Mouse (Mus musculus) layer of hippocampus, adult 2 months (tissue): ENCODE data around the gene Trp53tg5. TPM values are rescaled to one million over a fixed set of nuclear protein-coding genes. Genes with fewer than 3 reads are reported as not detected.
A peak's percentile ranks its signal among the peaks of the same experiment; 100 is the strongest.

Experiments used
- DNase-seq, 2 experiments: peaks; one replicate each; pipeline ENCODE4 v3.0.0; 2022; ENCODE audit warnings: low spot score in 2 of 2
- H3K27ac ChIP-seq: fragments of 200-600 bp; 2 replicates; pipeline ENCODE4 v1.8.1; 2022
- H3K4me3 ChIP-seq: fragments of 200-600 bp; 2 replicates; pipeline ENCODE4 v1.8.1; 2022; ENCODE audit warnings: mild to moderate bottlenecking
- CTCF ChIP-seq: fragments of 200-600 bp; conservative IDR thresholded peaks from 2 replicates; pipeline ENCODE4 v1.8.1; 2022; ENCODE audit warnings: antibody characterized with exemption, mild to moderate bottlenecking, moderate library complexity
- total RNA-seq, 2 experiments: library from RNA; stranded (reverse); gene quantifications; 2 replicates each; pipeline ENCODE4 v1.2.3; 2021

Trp53tg5 gene
- total RNA-seq, 2 experiments from 2014 or later: not detected

- no peak for TF ChIP-seq CTCF
These were observed 31.0 kb downstream of the Trp53tg5 start for GRCm38 (mm10) chr2:164442315-164443050.

GRCm38 (mm10) chr2:164441731-164442130 is 31.8 kb downstream of the Trp53tg5 start:
- DNase-seq: no peak
- Histone ChIP-seq H3K27ac (peak overlapping the region; percentile 81), H3K4me3 (peak overlapping the region; percentile 51)
- TF ChIP-seq CTCF: no peak

More at GRCm38 (mm10) chr2:164442315-164443050, 31.0 kb downstream of the Trp53tg5 start:
- peak overlapping the region; percentile 51 for H3K4me3 ChIP-seq
- no peak for DNase-seq
- H3K27ac ChIP-seq: peak overlapping the region; percentile 81

DNA sequence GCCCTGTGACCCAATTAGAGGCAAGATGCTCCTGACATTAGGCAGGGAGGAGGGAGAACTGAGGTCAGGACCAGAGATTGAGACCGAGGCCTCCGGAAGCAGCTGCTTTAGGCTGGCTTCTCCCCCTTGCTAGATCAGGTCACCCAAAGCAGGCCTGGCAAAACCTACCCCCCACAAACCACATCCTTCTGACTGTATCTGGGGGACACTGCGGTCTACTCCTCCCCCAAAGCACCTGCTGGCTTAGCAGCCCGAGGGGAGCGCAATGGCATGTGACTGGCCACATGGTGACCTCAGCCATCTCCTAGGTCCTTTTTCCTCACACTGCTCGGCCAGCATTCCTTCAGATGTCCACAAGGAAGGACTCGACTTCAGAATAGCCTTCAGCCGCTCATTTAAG is 32.4 kb downstream of the Trp53tg5 start:
- no peak for TF ChIP-seq CTCF
- no peak for DNase-seq
- peak overlapping the region; percentile 81 for H3K27ac ChIP-seq
- peak overlapping the region; percentile 51 for H3K4me3 ChIP-seq

DNA sequence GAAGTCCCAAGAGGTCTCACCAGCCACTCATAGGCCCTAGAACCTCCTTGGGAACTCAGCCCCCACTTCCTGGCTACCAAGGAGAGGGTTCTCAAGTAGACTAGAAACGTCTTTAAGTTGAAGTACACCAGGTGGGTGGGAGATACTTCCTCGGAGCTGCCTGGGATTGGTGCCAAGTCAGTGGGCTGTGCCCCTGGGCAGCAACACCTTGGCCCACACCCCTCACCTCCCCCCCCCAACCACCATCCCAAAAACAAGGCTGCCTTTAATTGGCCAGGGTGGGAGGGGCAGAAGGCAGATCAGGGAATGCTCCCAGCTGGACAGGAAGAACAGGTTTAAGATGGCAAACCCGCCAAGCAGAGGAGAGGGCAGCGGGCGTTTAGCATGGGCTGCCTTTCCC is 33.2 kb downstream of the Trp53tg5 start:
- no peak for DNase-seq
- Histone ChIP-seq H3K4me3 (peak overlapping the region; percentile 51), H3K27ac (peak overlapping the region; percentile 81)
- no peak for TF ChIP-seq CTCF

DNA sequence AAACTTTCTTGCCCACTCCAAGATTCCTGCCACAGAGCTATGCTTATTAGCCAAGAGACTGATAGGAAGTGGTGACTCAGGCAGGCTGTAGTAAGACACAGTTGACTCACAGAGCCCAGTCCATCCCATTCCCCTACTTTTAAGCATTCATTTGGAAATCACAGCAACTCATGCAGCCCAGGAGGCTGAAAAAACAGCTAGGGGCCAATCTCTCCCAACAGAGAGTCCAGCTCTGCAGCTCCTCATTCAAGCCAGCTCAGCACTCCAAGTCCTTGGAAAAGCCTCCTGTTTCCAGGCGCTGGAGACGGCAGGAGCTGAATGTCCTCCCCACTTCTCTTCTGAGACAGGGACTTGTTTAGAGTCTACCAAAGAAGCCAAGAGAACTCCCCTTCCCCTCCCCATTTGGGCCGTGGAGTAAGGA is 34.5 kb downstream of the Trp53tg5 start:
- no peak for TF ChIP-seq CTCF
- peak overlapping the region; percentile 17; the same call in 1 of the 2 replicates for H3K4me3 ChIP-seq
- DNase-seq: peak; percentile 17 to 64
- peak overlapping the region; percentile 81 for H3K27ac ChIP-seq

- H3K27ac ChIP-seq: peak overlapping the region; percentile 81
- TF ChIP-seq CTCF: no peak
- peak overlapping the region; percentile 20; the same call in 1 of the 2 replicates for H3K4me3 ChIP-seq
- DNase-seq: no peak
These were observed 35.3 kb downstream of the Trp53tg5 start for GRCm38 (mm10) chr2:164438257-164438656.

- Histone ChIP-seq H3K4me3 (peak overlapping the region; percentile 17; the same call in 1 of the 2 replicates), H3K27ac (peak overlapping the region; percentile 89)
- no peak for TF ChIP-seq CTCF
- DNase-seq: no peak
These were observed 35.8 kb downstream of the Trp53tg5 start for GRCm38 (mm10) chr2:164437710-164438109.

- DNase-seq: no peak
- H3K27ac ChIP-seq: peak overlapping the region; percentile 89
- peak overlapping the region; percentile 12; the same call in 1 of the 2 replicates for H3K4me3 ChIP-seq
- no peak for TF ChIP-seq CTCF
These were observed 36.6 kb downstream of the Trp53tg5 start for GRCm38 (mm10) chr2:164436961-164437360.

DNA sequence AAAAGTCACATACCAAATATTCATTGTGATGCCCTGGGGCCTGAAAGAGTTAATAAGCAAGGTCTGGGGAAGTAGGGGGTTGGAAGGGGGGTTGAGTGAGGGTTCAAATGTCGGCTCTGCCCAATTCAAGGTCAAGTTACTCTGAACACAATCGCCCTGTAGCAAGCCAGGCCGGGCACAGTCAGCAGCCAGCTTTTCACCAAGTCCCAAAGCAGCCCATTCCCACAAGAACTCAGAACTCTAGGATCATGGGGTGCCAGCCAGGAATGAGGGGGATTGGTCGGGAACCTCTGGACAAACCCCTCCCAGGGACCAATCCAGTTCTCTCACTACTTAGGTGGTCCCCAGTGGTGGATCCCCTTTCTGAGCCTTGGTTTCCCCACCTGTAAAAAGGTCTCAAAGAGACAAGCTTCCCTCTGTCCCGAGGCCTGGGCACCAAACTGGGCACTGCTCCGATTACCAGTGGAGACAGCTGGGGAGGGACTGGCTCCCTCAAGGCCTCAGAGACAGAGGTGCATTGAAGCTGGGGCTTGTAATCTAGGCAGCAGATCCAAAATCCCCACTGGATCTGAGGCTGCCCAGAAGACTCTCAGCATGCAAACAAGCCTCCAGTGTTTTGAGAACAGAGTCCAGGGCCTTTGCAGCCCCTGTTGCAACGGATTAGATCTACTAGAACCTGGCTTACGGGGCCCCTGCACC is 37.2 kb downstream of the Trp53tg5 start:
- DNase-seq: peak; percentile 37 to 58
- Histone ChIP-seq H3K4me3 (peak overlapping the region; percentile 12; the same call in 1 of the 2 replicates), H3K27ac (peak overlapping the region; percentile 89)
- TF ChIP-seq CTCF: no peak

- no peak for TF ChIP-seq CTCF
- Histone ChIP-seq H3K4me3 (no peak overlapping the region; the same call in 1 of the 2 replicates), H3K27ac (peak overlapping the region; percentile 89)
- DNase-seq: no peak
These were observed 38.1 kb downstream of the Trp53tg5 start for GRCm38 (mm10) chr2:164435216-164436090.

- no peak for DNase-seq
- H3K4me3 ChIP-seq: no peak overlapping the region
- TF ChIP-seq CTCF: no peak
- peak overlapping the region; percentile 89 for H3K27ac ChIP-seq
These were observed 38.8 kb downstream of the Trp53tg5 start for GRCm38 (mm10) chr2:164434681-164435080.

- no peak overlapping the region; the same call in 1 of the 2 replicates for H3K4me3 ChIP-seq
- peak overlapping the region; percentile 89; the same call in 1 of the 2 replicates for H3K27ac ChIP-seq
- no peak for TF ChIP-seq CTCF
- DNase-seq: no peak
These were observed 40.1 kb downstream of the Trp53tg5 start for GRCm38 (mm10) chr2:164433278-164433895.
